Mouse (Mus musculus): ENCODE measurements around the gene Pafah1b2. TPM values are rescaled to one million over a fixed set of nuclear protein-coding genes. Genes with fewer than 3 reads are reported as not detected.

Gene Pafah1b2
- polyA plus RNA-seq, 1 experiment from 2014 or later, result 290 TPM

- Histone ChIP-seq H3K36me3 (replicated peaks) (no peaks in the 10 kb centered on the region), H3K27me3 (replicated peaks) (no peaks in the 10 kb centered on the region), H3K27ac (no peak overlapping the region), H3K4me1 (peaks cover 3% of the 10 kb centered on the region), H3K4me2 (no peak overlapping the region), H3K9ac (no peak overlapping the region), H3K9me3 (no peaks in the 10 kb centered on the region), H3K4me3 (no peak overlapping the region)
- 10% methylated on average over 7 of the region's 7 CpGs for WGBS
- ATAC-seq (replicated peaks), result no peak
These were observed 8.8 kb downstream of the Pafah1b2 start for GRCm38 (mm10) chr9:46003729-46004128.

GRCm38 (mm10) chr9:45999009-45999408 lies 13.5 kb downstream of the Pafah1b2 start:
- ATAC-seq (replicated peaks), result no peak
- no peak overlapping the region for H3K9ac ChIP-seq
- no peaks in the 10 kb centered on the region for H3K27me3 ChIP-seq (replicated peaks)
- no peak overlapping the region for H3K27ac ChIP-seq
- no peak overlapping the region for H3K4me3 ChIP-seq
- WGBS, result 81% methylated on average over 4 of the region's 4 CpGs
- H3K36me3 ChIP-seq (replicated peaks), result no peaks in the 10 kb centered on the region
- no peak overlapping the region for H3K4me2 ChIP-seq
- H3K9me3 ChIP-seq, result no peaks in the 10 kb centered on the region
- peaks cover 3% of the 10 kb centered on the region for H3K4me1 ChIP-seq

GRCm38 (mm10) chr9:45985229-45985567 lies 27.3 kb downstream of the Pafah1b2 start:
- peak overlapping the region; percentile 81 for H3K4me3 ChIP-seq
- H3K27ac ChIP-seq, result peak overlapping the region; percentile 92
- H3K27me3 ChIP-seq (replicated peaks), result no peaks in the 10 kb centered on the region
- no peaks in the 10 kb centered on the region for H3K36me3 ChIP-seq (replicated peaks)
- H3K9me3 ChIP-seq, result no peaks in the 10 kb centered on the region
- peak overlapping the region; percentile 87 for H3K4me2 ChIP-seq
- peak; percentile 86 for ATAC-seq (replicated peaks)
- peaks cover 40% of the 10 kb centered on the region for H3K4me1 ChIP-seq
- H3K9ac ChIP-seq, result peak overlapping the region; percentile 83
- WGBS, result 2% methylated on average over 4 of the region's 4 CpGs

GRCm38 (mm10) chr9:45984409-45985228 lies 27.9 kb downstream of the Pafah1b2 start:
- peak overlapping the region; percentile 83 for H3K9ac ChIP-seq
- peaks cover 46% of the 10 kb centered on the region for H3K4me1 ChIP-seq
- peak overlapping the region; percentile 87 for H3K4me2 ChIP-seq
- peak; percentile 95 for ATAC-seq (replicated peaks)
- no peaks in the 10 kb centered on the region for H3K27me3 ChIP-seq (replicated peaks)
- no peaks in the 10 kb centered on the region for H3K9me3 ChIP-seq
- under 1% methylated on average over 73 of the region's 76 CpGs for WGBS
- peak overlapping the region; percentile 92 for H3K27ac ChIP-seq
- H3K36me3 ChIP-seq (replicated peaks), result no peaks in the 10 kb centered on the region
- peak overlapping the region; percentile 81 for H3K4me3 ChIP-seq

- peak overlapping the region; percentile 87 for H3K4me2 ChIP-seq
- H3K36me3 ChIP-seq (replicated peaks), result no peaks in the 10 kb centered on the region
- no peaks in the 10 kb centered on the region for H3K27me3 ChIP-seq (replicated peaks)
- peak overlapping the region; percentile 83 for H3K9ac ChIP-seq
- H3K4me3 ChIP-seq, result peak overlapping the region; percentile 81
- no peaks in the 10 kb centered on the region for H3K9me3 ChIP-seq
- H3K4me1 ChIP-seq, result peaks cover 46% of the 10 kb centered on the region
- WGBS, result under 1% methylated on average over 23 of the region's 23 CpGs
- H3K27ac ChIP-seq, result peak overlapping the region; percentile 92
- ATAC-seq (replicated peaks), result peak; percentile 14
These were observed 28.6 kb downstream of the Pafah1b2 start for GRCm38 (mm10) chr9:45983676-45984408.

- ATAC-seq (replicated peaks), result no peak
- H3K9me3 ChIP-seq, result no peaks in the 10 kb centered on the region
- H3K36me3 ChIP-seq (replicated peaks), result no peaks in the 10 kb centered on the region; the same call in 1 of the 2 replicates
- H3K27ac ChIP-seq, result no peak overlapping the region
- H3K4me2 ChIP-seq, result no peak overlapping the region
- no peak overlapping the region for H3K9ac ChIP-seq
- H3K4me1 ChIP-seq, result peaks cover 49% of the 10 kb centered on the region
- no peak overlapping the region for H3K4me3 ChIP-seq
- no peaks in the 10 kb centered on the region for H3K27me3 ChIP-seq (replicated peaks)
These were observed 31.2 kb downstream of the Pafah1b2 start for GRCm38 (mm10) chr9:45981331-45981730.

- Histone ChIP-seq H3K9ac (no peak overlapping the region), H3K27me3 (replicated peaks) (no peaks in the 10 kb centered on the region), H3K4me2 (no peak overlapping the region), H3K4me1 (peaks cover 46% of the 10 kb centered on the region), H3K9me3 (no peaks in the 10 kb centered on the region), H3K4me3 (no peak overlapping the region), H3K36me3 (replicated peaks) (no peaks in the 10 kb centered on the region; the same call in 1 of the 2 replicates), H3K27ac (no peak overlapping the region)
- no peak for ATAC-seq (replicated peaks)
- 83% methylated on average over 1 of the region's 1 CpGs for WGBS
These were observed 31.9 kb downstream of the Pafah1b2 start for GRCm38 (mm10) chr9:45980611-45981010.

GRCm38 (mm10) chr9:45979778-45980177 lies 32.7 kb downstream of the Pafah1b2 start:
- no peak overlapping the region for H3K27ac ChIP-seq
- H3K36me3 ChIP-seq (replicated peaks), result peaks cover 6% of the 10 kb centered on the region; the same call in 1 of the 2 replicates
- WGBS, result 97% methylated on average over 2 of the region's 2 CpGs
- no peak overlapping the region for H3K4me3 ChIP-seq
- H3K9me3 ChIP-seq, result no peaks in the 10 kb centered on the region
- no peak overlapping the region for H3K4me2 ChIP-seq
- ATAC-seq (replicated peaks), result no peak
- H3K27me3 ChIP-seq (replicated peaks), result no peaks in the 10 kb centered on the region
- no peak overlapping the region for H3K9ac ChIP-seq
- H3K4me1 ChIP-seq, result peaks cover 41% of the 10 kb centered on the region

- H3K4me2 ChIP-seq, result no peak overlapping the region
- no peaks in the 10 kb centered on the region for H3K27me3 ChIP-seq (replicated peaks)
- WGBS, result 87% methylated on average over 2 of the region's 2 CpGs
- no peaks in the 10 kb centered on the region for H3K9me3 ChIP-seq
- ATAC-seq (replicated peaks), result no peak
- H3K9ac ChIP-seq, result no peak overlapping the region
- no peak overlapping the region for H3K4me3 ChIP-seq
- peaks cover 19% of the 10 kb centered on the region; the same call in 1 of the 2 replicates for H3K36me3 ChIP-seq (replicated peaks)
- H3K4me1 ChIP-seq, result peaks cover 21% of the 10 kb centered on the region
- no peak overlapping the region for H3K27ac ChIP-seq
These were observed 35.6 kb downstream of the Pafah1b2 start for GRCm38 (mm10) chr9:45976884-45977283.

- H3K27me3 ChIP-seq (replicated peaks), result no peaks in the 10 kb centered on the region
- H3K9me3 ChIP-seq, result no peaks in the 10 kb centered on the region
- no peak overlapping the region for H3K4me3 ChIP-seq
- 91% methylated on average over 6 of the region's 6 CpGs for WGBS
- no peak overlapping the region for H3K9ac ChIP-seq
- no peak for ATAC-seq (replicated peaks)
- no peaks in the 10 kb centered on the region for H3K4me1 ChIP-seq
- H3K27ac ChIP-seq, result no peak overlapping the region
- H3K36me3 ChIP-seq (replicated peaks), result peaks cover 44% of the 10 kb centered on the region
- H3K4me2 ChIP-seq, result no peak overlapping the region
These were observed 48.9 kb downstream of the Pafah1b2 start for GRCm38 (mm10) chr9:45963577-45963976.

GRCm38 (mm10) chr9:45961855-45962254 lies 50.6 kb downstream of the Pafah1b2 start:
- Histone ChIP-seq H3K4me2 (no peak overlapping the region), H3K4me3 (no peak overlapping the region), H3K9me3 (no peaks in the 10 kb centered on the region), H3K9ac (no peak overlapping the region), H3K4me1 (0 out of 2 replicates have a peak, but pooled peaks cover 4% of the 10 kb centered on the region), H3K27me3 (replicated peaks) (no peaks in the 10 kb centered on the region), H3K36me3 (replicated peaks) (peaks cover 32% of the 10 kb centered on the region; the same call in 1 of the 2 replicates), H3K27ac (no peak overlapping the region)
- ATAC-seq (replicated peaks), result no peak
- WGBS, result 70% methylated on average over 2 of the region's 2 CpGs

- Histone ChIP-seq H3K27me3 (replicated peaks) (no peaks in the 10 kb centered on the region), H3K9ac (no peak overlapping the region), H3K36me3 (replicated peaks) (peaks cover 29% of the 10 kb centered on the region; the same call in 1 of the 2 replicates), H3K27ac (no peak overlapping the region), H3K4me1 (peaks cover 17% of the 10 kb centered on the region), H3K4me2 (no peak overlapping the region), H3K4me3 (no peak overlapping the region), H3K9me3 (no peaks in the 10 kb centered on the region)
- ATAC-seq (replicated peaks), result no peak
- WGBS, result 85% methylated on average over 7 of the region's 7 CpGs
These were observed 52.8 kb downstream of the Pafah1b2 start for GRCm38 (mm10) chr9:45959661-45960060.
